Mouse (Mus musculus) midbrain, embryonic 11.5 days (tissue): ENCODE measurements at regions not wholly inside any gene's neighbourhood (a gene's known extent, or its start where the extent isn't known, plus 50 kb on each side); places are given as distances from the start of the nearest gene placed in this dataset.

Experiments used
- ATAC-seq: fragments of 200-750 bp; cut with Nextera tagmentation; 2 replicates; pipeline ENCODE4 v1.8.0; 2017; ENCODE audit warnings: moderate TSS enrichment, moderate library complexity; ENCODE audit not compliant: low FRiP score
- DNase-seq: peaks from one replicate; pipeline ENCODE4 v3.0.0; 2015; ENCODE audit warnings: low spot score; ENCODE audit errors: missing footprints
- H3K27ac ChIP-seq: fragments of 300-500 bp; sonication (generic); 2 replicates; pipeline ENCODE4 v1.5.1; 2014; ENCODE audit warnings: low read depth, low read length
- H3K27me3 ChIP-seq: fragments of 300-500 bp; sonication (generic); 2 replicates; pipeline ENCODE4 v1.6.1; 2014; ENCODE audit warnings: mild to moderate bottlenecking, low read length, moderate library complexity, mixed read lengths; ENCODE audit not compliant: control insufficient read depth, insufficient read depth
- H3K36me3 ChIP-seq: fragments of 300-500 bp; sonication (generic); 2 replicates; pipeline ENCODE4 v1.6.1; 2014; ENCODE audit warnings: mild to moderate bottlenecking, low read length, moderate library complexity, mixed read lengths; ENCODE audit not compliant: control insufficient read depth, insufficient read depth
- H3K4me1 ChIP-seq: fragments of 300-500 bp; sonication (generic); 2 replicates; pipeline ENCODE4 v1.6.1; 2014; ENCODE audit warnings: low read length; ENCODE audit not compliant: control insufficient read depth, insufficient read depth
- H3K4me2 ChIP-seq: fragments of 300-500 bp; sonication (generic); 2 replicates; pipeline ENCODE4 v1.6.1; 2014; ENCODE audit warnings: mild to moderate bottlenecking, moderate library complexity
- H3K4me3 ChIP-seq: fragments of 300-500 bp; sonication (generic); 2 replicates; pipeline ENCODE4 v1.5.1; 2014; ENCODE audit warnings: low read depth, low read length
- H3K9ac ChIP-seq: fragments of 300-500 bp; sonication (generic); 2 replicates; pipeline ENCODE4 v1.6.1; 2014; ENCODE audit warnings: low read length
- H3K9me3 ChIP-seq: fragments of 300-500 bp; sonication (generic); 2 replicates; pipeline ENCODE4 v1.6.1; 2016; ENCODE audit warnings: low read length; ENCODE audit not compliant: control insufficient read depth
- WGBS: fragments of 180-500 bp; shearing (Covaris S2); extraction: QIAGEN DNeasy Blood & Tissue Kit; methylation state at CpG from one replicate; pipeline ENCODE4 v1.1.7; 2014; 5-methylcytosine and 5-hydroxymethylcytosine counted together

- Histone ChIP-seq H3K27ac (no peak overlapping the region), H3K4me3 (no peak overlapping the region), H3K9ac (no peak overlapping the region), H3K36me3 (no peaks in the 10 kb centered on the region), H3K4me1 (no peaks in the 10 kb centered on the region), H3K27me3 (no peaks in the 10 kb centered on the region), H3K9me3 (no peaks in the 10 kb centered on the region), H3K4me2 (no peak overlapping the region)
- DNase-seq (no peak), ATAC-seq (no peak)
- 88% methylated on average over 2 of the region's 2 CpGs for WGBS
Observed at GRCm38 (mm10) chr16:76108464-76108863, 86.4 kb upstream of the Samsn1 start.

- Histone ChIP-seq H3K9ac (no peak overlapping the region), H3K4me3 (no peak overlapping the region), H3K4me2 (no peak overlapping the region), H3K27me3 (no peaks in the 10 kb centered on the region), H3K9me3 (no peaks in the 10 kb centered on the region), H3K4me1 (no peaks in the 10 kb centered on the region), H3K27ac (no peak overlapping the region), H3K36me3 (no peaks in the 10 kb centered on the region)
- ATAC-seq = no peak
- no peak for DNase-seq
- 90% methylated on average over 6 of the region's 6 CpGs for WGBS
Observed at GRCm38 (mm10) chr16:76104673-76105072, 82.6 kb upstream of the Samsn1 start.

GRCm38 (mm10) chr16:76101773-76102172 lies 79.7 kb upstream of the Samsn1 start:
- no peak overlapping the region for H3K4me2 ChIP-seq
- ATAC-seq (no peak), DNase-seq (no peak)
- no peak overlapping the region for H3K27ac ChIP-seq
- 87% methylated on average over 3 of the region's 3 CpGs for WGBS
- H3K36me3 ChIP-seq = no peaks in the 10 kb centered on the region
- no peak overlapping the region for H3K9ac ChIP-seq
- no peaks in the 10 kb centered on the region for H3K9me3 ChIP-seq
- no peaks in the 10 kb centered on the region for H3K4me1 ChIP-seq
- no peak overlapping the region for H3K4me3 ChIP-seq
- no peaks in the 10 kb centered on the region for H3K27me3 ChIP-seq

GRCm38 (mm10) chr16:76097808-76098207 lies 75.7 kb upstream of the Samsn1 start:
- Histone ChIP-seq H3K27ac (no peak overlapping the region), H3K27me3 (no peaks in the 10 kb centered on the region), H3K36me3 (no peaks in the 10 kb centered on the region), H3K9ac (no peak overlapping the region), H3K4me3 (no peak overlapping the region), H3K4me2 (no peak overlapping the region), H3K9me3 (no peaks in the 10 kb centered on the region), H3K4me1 (no peaks in the 10 kb centered on the region)
- no peak for ATAC-seq
- no peak for DNase-seq
- 86% methylated on average over 9 of the region's 9 CpGs for WGBS

- no peak for DNase-seq
- Histone ChIP-seq H3K4me2 (no peak overlapping the region), H3K4me1 (no peaks in the 10 kb centered on the region), H3K27ac (no peak overlapping the region), H3K4me3 (no peak overlapping the region), H3K36me3 (no peaks in the 10 kb centered on the region), H3K9ac (no peak overlapping the region), H3K9me3 (no peaks in the 10 kb centered on the region), H3K27me3 (no peaks in the 10 kb centered on the region)
- ATAC-seq = no peak
- 84% methylated on average over 4 of the region's 4 CpGs for WGBS
Observed at GRCm38 (mm10) chr16:76096363-76096762, 74.3 kb upstream of the Samsn1 start.

GRCm38 (mm10) chr16:76085363-76085762 lies 63.3 kb upstream of the Samsn1 start:
- Histone ChIP-seq H3K9me3 (no peaks in the 10 kb centered on the region; the same call in 1 of the 2 replicates), H3K36me3 (no peaks in the 10 kb centered on the region), H3K9ac (no peak overlapping the region), H3K27me3 (no peaks in the 10 kb centered on the region), H3K27ac (no peak overlapping the region), H3K4me3 (no peak overlapping the region), H3K4me2 (no peak overlapping the region), H3K4me1 (no peaks in the 10 kb centered on the region)
- DNase-seq = no peak
- 92% methylated on average over 4 of the region's 4 CpGs for WGBS
- no peak for ATAC-seq

GRCm38 (mm10) chr16:76082465-76082864 lies 60.4 kb upstream of the Samsn1 start:
- H3K4me1 ChIP-seq = no peaks in the 10 kb centered on the region
- 81% methylated on average over 4 of the region's 4 CpGs for WGBS
- H3K4me2 ChIP-seq = no peak overlapping the region
- H3K27me3 ChIP-seq = no peaks in the 10 kb centered on the region
- no peak overlapping the region for H3K4me3 ChIP-seq
- ATAC-seq = no peak
- no peaks in the 10 kb centered on the region; the same call in 1 of the 2 replicates for H3K9me3 ChIP-seq
- H3K27ac ChIP-seq = no peak overlapping the region
- no peak for DNase-seq
- H3K9ac ChIP-seq = no peak overlapping the region
- no peaks in the 10 kb centered on the region for H3K36me3 ChIP-seq

GRCm38 (mm10) chr16:76079761-76080502 lies 57.9 kb upstream of the Samsn1 start:
- no peaks in the 10 kb centered on the region for H3K4me1 ChIP-seq
- H3K27me3 ChIP-seq = no peaks in the 10 kb centered on the region
- no peak overlapping the region for H3K27ac ChIP-seq
- H3K9ac ChIP-seq = no peak overlapping the region
- WGBS = 89% methylated on average over 6 of the region's 6 CpGs
- no peak overlapping the region for H3K4me3 ChIP-seq
- no peak for DNase-seq
- H3K4me2 ChIP-seq = no peak overlapping the region
- no peak for ATAC-seq
- H3K36me3 ChIP-seq = no peaks in the 10 kb centered on the region
- H3K9me3 ChIP-seq = no peaks in the 10 kb centered on the region; the same call in 1 of the 2 replicates

- DNase-seq = no peak
- Histone ChIP-seq H3K36me3 (no peaks in the 10 kb centered on the region), H3K4me3 (no peak overlapping the region), H3K4me2 (no peak overlapping the region), H3K4me1 (no peaks in the 10 kb centered on the region), H3K9me3 (no peaks in the 10 kb centered on the region; the same call in 1 of the 2 replicates), H3K27me3 (no peaks in the 10 kb centered on the region), H3K27ac (no peak overlapping the region), H3K9ac (no peak overlapping the region)
- WGBS = 87% methylated on average over 5 of the region's 5 CpGs
- no peak for ATAC-seq
Observed at GRCm38 (mm10) chr16:76078219-76078618, 56.1 kb upstream of the Samsn1 start.
